Mouse (Mus musculus): ENCODE measurements around the gene Mcmbp. TPM values are rescaled to one million over a fixed set of nuclear protein-coding genes. Genes with fewer than 3 reads are reported as not detected.

Gene Mcmbp
- total and polyA plus RNA-seq, 2 experiments from 2014 or later: 38.5 to 39.4 TPM

DNA sequence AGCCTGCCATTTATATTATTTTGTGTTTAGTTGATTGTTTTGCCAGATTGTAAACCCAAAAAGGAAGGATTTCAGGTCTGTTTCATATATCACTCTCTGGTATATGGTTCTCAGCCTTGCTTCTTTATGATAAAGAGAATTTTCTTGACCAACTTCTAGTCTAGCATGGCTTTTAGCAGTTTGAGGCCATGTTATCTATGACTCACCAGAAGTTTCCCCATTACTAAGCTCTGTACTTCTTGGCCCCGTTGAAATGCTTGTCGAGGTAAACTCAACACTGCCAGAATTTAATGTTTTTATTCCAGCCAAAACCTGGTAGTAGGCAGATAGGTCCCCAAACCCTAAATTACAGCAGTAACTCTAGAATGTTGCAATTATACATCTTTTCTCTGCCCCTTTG, 3.6 kb upstream of the Mcmbp start:
- no peaks in the 10 kb centered on the region for H3K9me3 ChIP-seq (ENCODE audit: low read length)
- peaks cover 16% of the 10 kb centered on the region for H3K4me1 ChIP-seq (ENCODE audit: insufficient read depth, low read length)
- H3K27me3 ChIP-seq (ENCODE audit: insufficient read depth, low read length): no peaks in the 10 kb centered on the region
- no peak overlapping the region; the same call in 1 of the 2 replicates for H3K9ac ChIP-seq (replicated peaks; ENCODE audit: low read length)
- H3K4me3 ChIP-seq (ENCODE audit: low read length): peak overlapping the region; percentile 71; the same call in 1 of the 2 replicates
- H3K27ac ChIP-seq: no peak overlapping the region; the same call in 1 of the 2 replicates
- peak overlapping the region; percentile 88 for H3K4me2 ChIP-seq (ENCODE audit: low read depth, low read length)
- no peaks in the 10 kb centered on the region for H3K36me3 ChIP-seq (ENCODE audit: insufficient read depth, low read length)
- DNase-seq (ENCODE audit: low spot score) (no peak), ATAC-seq (no peak)
- WGBS: 58% methylated on average over 2 of the region's 2 CpGs
- TF ChIP-seq CTCF (IDR thresholded peaks at IDR 0.05; ENCODE audit: low read depth): no peak

DNA sequence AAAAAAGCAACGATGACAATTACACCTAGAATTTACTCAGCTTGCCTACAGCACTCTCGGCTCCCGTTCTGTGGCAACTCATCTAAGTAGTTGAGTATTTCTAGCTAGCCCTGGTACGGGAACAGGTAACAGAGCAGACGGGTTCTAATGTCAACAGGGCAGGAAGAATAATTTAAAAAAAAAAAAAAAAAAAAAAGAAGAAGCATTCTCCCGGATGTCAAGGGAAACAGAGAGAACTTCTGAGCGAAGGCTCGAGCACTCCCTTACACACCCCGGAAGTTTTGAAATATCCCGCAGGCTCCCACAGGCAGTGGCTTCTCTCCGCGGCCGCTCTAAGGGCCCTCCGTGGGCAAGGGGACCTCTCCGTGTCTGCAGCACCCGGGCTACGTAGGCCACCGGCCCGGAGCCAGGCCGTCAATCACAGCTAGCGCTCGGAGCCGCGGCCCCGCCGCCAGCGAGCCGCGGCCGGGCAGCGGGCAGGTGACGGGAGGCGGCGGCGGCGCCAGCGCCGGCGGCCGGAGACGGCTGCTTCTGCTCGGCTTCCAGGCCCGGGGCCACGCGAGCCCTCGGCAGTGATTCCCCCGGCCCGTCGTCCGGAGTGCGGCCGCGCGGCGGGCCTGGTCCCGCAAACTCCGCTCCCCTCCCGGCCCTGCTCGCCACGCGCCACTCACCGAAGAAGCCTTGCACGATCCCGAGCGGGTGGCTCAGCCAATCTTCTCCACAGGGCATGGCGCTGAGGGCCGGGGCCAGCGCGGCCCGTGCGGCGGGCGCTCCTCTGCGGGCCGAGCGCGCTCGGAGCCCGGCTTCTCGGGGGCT, 625 bp downstream of the Mcmbp start:
- Histone ChIP-seq H3K27me3 (ENCODE audit: insufficient read depth, low read length) (no peaks in the 10 kb centered on the region), H3K4me2 (ENCODE audit: low read depth, low read length) (peak overlapping the region; percentile 71), H3K36me3 (ENCODE audit: insufficient read depth, low read length) (no peaks in the 10 kb centered on the region), H3K27ac (peak overlapping the region; percentile 91), H3K9me3 (ENCODE audit: low read length) (no peaks in the 10 kb centered on the region), H3K9ac (replicated peaks; ENCODE audit: low read length) (peak overlapping the region; percentile 84), H3K4me1 (ENCODE audit: insufficient read depth, low read length) (peaks cover 19% of the 10 kb centered on the region), H3K4me3 (ENCODE audit: low read length) (peak overlapping the region; percentile 86)
- under 1% methylated on average over 76 of the region's 80 CpGs for WGBS
- ATAC-seq: peak; percentile 25
- TF ChIP-seq CTCF (IDR thresholded peaks at IDR 0.05; ENCODE audit: low read depth): no peak
- peak; percentile 59 for DNase-seq (ENCODE audit: low spot score)

DNA sequence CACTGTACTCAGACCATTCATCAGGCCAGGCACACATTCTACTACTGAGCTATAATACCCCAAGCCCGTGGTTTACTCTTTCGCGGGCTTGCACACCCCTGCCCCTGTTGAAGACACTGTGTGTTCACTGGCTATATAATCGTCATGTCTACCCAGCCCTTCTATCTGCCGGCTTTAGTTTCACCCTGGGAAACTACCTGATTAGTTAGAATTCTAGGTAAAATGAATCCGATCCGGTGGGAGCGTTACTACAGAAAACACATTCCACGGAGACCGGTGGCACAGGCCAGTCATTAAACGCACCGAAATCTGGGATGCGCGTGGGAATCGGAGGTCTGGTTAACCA, 1.2 kb downstream of the Mcmbp start:
- Histone ChIP-seq H3K27ac (no peak overlapping the region), H3K4me2 (ENCODE audit: low read depth, low read length) (peak overlapping the region; percentile 71), H3K4me3 (ENCODE audit: low read length) (peak overlapping the region; percentile 86), H3K9ac (replicated peaks; ENCODE audit: low read length) (peak overlapping the region; percentile 84), H3K36me3 (ENCODE audit: insufficient read depth, low read length) (no peaks in the 10 kb centered on the region), H3K4me1 (ENCODE audit: insufficient read depth, low read length) (peaks cover 15% of the 10 kb centered on the region), H3K27me3 (ENCODE audit: insufficient read depth, low read length) (no peaks in the 10 kb centered on the region), H3K9me3 (ENCODE audit: low read length) (no peaks in the 10 kb centered on the region)
- no peak for DNase-seq (ENCODE audit: low spot score)
- no peak for TF ChIP-seq CTCF (IDR thresholded peaks at IDR 0.05; ENCODE audit: low read depth)
- no peak for ATAC-seq
- WGBS: 2% methylated on average over 15 of the region's 15 CpGs

DNA sequence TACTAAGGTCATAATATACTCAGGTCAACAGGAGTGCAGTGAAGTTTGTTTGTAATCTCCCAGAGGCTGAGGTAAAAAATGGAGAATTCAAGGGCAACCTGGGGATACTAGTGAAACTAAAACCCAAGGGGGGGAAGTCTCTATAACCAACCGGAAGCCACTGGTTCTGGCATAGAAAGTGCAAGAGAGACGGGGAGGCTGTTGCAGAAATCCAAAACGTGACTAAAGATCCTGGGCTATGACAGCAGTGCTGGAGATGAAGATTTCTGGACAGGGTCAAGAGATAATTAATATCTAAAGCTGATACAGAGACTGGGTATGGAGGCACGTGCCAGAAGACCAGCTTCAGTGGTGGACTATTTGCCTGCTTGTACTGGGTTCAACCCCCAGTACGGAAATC, 2.3 kb downstream of the Mcmbp start:
- H3K27me3 ChIP-seq (ENCODE audit: insufficient read depth, low read length): no peaks in the 10 kb centered on the region
- H3K4me3 ChIP-seq (ENCODE audit: low read length): no peak overlapping the region
- peak overlapping the region; percentile 71 for H3K4me2 ChIP-seq (ENCODE audit: low read depth, low read length)
- DNase-seq (ENCODE audit: low spot score) (no peak), ATAC-seq (no peak)
- no peak overlapping the region for H3K9ac ChIP-seq (replicated peaks; ENCODE audit: low read length)
- 78% methylated on average over 5 of the region's 5 CpGs for WGBS
- no peaks in the 10 kb centered on the region for H3K36me3 ChIP-seq (ENCODE audit: insufficient read depth, low read length)
- H3K27ac ChIP-seq: no peak overlapping the region
- H3K9me3 ChIP-seq (ENCODE audit: low read length): no peaks in the 10 kb centered on the region
- no peak for TF ChIP-seq CTCF (IDR thresholded peaks at IDR 0.05; ENCODE audit: low read depth)
- H3K4me1 ChIP-seq (ENCODE audit: insufficient read depth, low read length): peaks cover 14% of the 10 kb centered on the region

DNA sequence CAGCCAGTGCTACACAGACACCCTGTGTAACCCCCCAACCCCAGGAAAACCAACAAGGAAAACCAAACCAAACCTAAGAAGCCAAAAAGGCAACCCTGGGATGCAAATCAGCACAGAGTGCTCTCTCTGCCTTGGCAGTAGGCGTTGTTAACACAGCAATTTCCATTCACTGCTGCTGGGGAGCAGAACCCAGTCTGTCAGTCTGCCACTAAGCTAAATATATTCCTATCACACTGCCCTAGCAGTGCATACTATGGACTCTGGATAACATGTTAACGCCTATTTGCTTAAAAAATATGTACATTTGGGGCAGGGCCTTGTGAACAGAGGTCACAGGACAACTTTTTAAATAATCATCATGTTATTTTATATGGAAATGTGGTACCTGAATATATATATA, 8.7 kb downstream of the Mcmbp start:
- Histone ChIP-seq H3K27ac (no peak overlapping the region), H3K9me3 (ENCODE audit: low read length) (no peaks in the 10 kb centered on the region), H3K27me3 (ENCODE audit: insufficient read depth, low read length) (no peaks in the 10 kb centered on the region), H3K36me3 (ENCODE audit: insufficient read depth, low read length) (no peaks in the 10 kb centered on the region), H3K4me2 (ENCODE audit: low read depth, low read length) (no peak overlapping the region), H3K9ac (replicated peaks; ENCODE audit: low read length) (0 out of 2 replicates have a peak overlapping the region, but pooled peaks have one; percentile 21), H3K4me1 (ENCODE audit: insufficient read depth, low read length) (peaks cover 4% of the 10 kb centered on the region; the same call in 1 of the 2 replicates), H3K4me3 (ENCODE audit: low read length) (no peak overlapping the region)
- no peak for DNase-seq (ENCODE audit: low spot score)
- 65% methylated on average over 2 of the region's 2 CpGs for WGBS
- ATAC-seq: no peak
- no peak for TF ChIP-seq CTCF (IDR thresholded peaks at IDR 0.05; ENCODE audit: low read depth)

DNA sequence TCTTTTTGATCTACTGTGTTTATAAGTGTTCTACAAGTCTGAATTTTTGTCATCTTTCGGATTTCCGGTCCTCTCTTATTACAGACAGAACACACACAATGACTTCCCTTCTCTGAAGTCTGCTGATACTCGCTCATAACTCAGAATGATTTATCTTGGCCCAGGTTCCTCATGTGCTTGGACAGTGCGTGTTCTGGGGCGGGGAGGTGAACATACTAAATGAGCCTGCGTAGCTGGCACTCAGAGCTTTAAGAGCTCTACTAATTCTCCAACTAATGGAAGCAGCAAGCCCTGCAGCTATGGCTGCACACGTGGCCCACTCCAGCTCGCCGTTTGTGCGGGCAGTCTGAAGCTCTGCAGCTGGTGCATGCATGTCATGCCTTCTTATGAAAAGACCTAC, 11.6 kb downstream of the Mcmbp start:
- ATAC-seq (no peak), DNase-seq (ENCODE audit: low spot score) (no peak)
- no peak for TF ChIP-seq CTCF (IDR thresholded peaks at IDR 0.05; ENCODE audit: low read depth)
- Histone ChIP-seq H3K4me2 (ENCODE audit: low read depth, low read length) (no peak overlapping the region), H3K9ac (replicated peaks; ENCODE audit: low read length) (no peak overlapping the region), H3K27me3 (ENCODE audit: insufficient read depth, low read length) (no peaks in the 10 kb centered on the region), H3K4me3 (ENCODE audit: low read length) (no peak overlapping the region), H3K9me3 (ENCODE audit: low read length) (no peaks in the 10 kb centered on the region), H3K27ac (no peak overlapping the region), H3K36me3 (ENCODE audit: insufficient read depth, low read length) (no peaks in the 10 kb centered on the region), H3K4me1 (ENCODE audit: insufficient read depth, low read length) (peaks cover 7% of the 10 kb centered on the region)
- 81% methylated on average over 10 of the region's 10 CpGs for WGBS

DNA sequence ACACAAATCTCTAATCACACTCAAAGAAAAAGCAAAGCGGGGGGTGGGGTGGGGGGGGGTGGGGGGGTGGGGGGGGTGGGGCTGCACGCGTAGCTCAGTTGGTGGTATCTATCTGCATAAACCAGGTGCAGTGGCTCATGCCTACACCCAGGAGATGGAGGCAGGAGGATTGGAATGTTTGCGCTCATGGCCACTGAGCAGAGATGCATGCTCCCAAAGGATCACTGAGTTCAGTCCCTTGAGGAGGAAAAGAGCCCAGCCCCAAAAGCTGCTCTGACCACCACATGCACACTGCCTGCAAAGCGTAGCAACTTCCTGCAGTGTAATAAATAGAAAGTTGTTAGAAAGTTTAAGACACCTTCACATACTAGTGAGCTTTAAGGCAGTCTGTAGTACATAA, 12.6 kb downstream of the Mcmbp start:
- H3K4me2 ChIP-seq (ENCODE audit: low read depth, low read length): no peak overlapping the region
- H3K27me3 ChIP-seq (ENCODE audit: insufficient read depth, low read length): no peaks in the 10 kb centered on the region
- no peak for TF ChIP-seq CTCF (IDR thresholded peaks at IDR 0.05; ENCODE audit: low read depth)
- H3K27ac ChIP-seq: no peak overlapping the region
- peaks cover 7% of the 10 kb centered on the region for H3K4me1 ChIP-seq (ENCODE audit: insufficient read depth, low read length)
- ATAC-seq: no peak
- H3K4me3 ChIP-seq (ENCODE audit: low read length): no peak overlapping the region
- no peak for DNase-seq (ENCODE audit: low spot score)
- no peaks in the 10 kb centered on the region for H3K9me3 ChIP-seq (ENCODE audit: low read length)
- H3K9ac ChIP-seq (replicated peaks; ENCODE audit: low read length): no peak overlapping the region
- H3K36me3 ChIP-seq (ENCODE audit: insufficient read depth, low read length): peaks cover 5% of the 10 kb centered on the region; the same call in 1 of the 2 replicates
- 34% methylated on average over 5 of the region's 5 CpGs for WGBS
